Mouse (Mus musculus) hindlimb bud, embryonic 11.5 days (tissue): ENCODE results near the gene Pfn1.

ENCODE experiments used
- DNase-seq: peaks from one replicate; pipeline ENCODE4 v3.0.0-alpha.2; 2012; ENCODE audit warnings: low read depth, low spot score; ENCODE audit errors: extremely low spot score

Pfn1 gene

GRCm38 (mm10) chr11:70654198-70654922 is at the start of gene Pfn1:
Gene Pfn1, minus strand, starts transcription at chr11:70654644.
- no peak for DNase-seq

GRCm38 (mm10) chr11:70702781-70703180 is 48.3 kb upstream of the Pfn1 start:
- no peak for DNase-seq

DNA sequence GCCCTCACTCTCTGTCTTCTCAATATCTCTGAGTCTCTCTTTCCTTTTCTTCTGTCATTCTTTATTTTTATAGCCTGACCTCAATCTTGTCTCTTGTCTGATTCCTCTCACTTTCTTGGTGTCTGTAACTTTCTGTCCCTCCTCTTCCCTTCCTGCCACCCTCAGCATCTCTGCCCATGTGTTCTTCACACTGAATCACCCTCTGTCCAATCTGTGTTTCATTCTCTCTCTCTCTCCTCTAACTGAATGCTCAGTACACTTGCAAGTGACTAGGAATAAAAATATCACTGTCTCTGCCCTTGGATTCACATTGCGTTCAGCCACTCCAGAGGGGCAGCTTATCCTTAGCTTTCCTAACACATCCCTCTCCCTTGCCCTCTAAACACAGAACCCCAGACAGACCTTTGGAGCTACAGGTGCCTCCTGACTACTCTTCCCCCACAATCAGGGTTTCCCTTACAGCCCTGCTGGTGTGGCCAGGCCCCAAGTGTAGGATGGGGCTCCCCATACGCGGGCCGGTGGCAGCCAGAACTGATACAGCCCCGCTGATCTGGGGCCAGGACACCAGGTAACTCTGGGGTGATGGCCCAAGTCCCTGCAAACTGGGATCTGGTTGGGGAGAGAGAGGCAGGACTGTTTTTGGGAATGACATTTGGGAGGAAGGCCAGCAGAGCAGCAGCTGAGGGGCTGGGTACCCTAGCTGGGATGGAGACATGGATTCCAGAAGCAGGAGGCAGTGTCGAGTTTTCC is 47.7 kb upstream of the Pfn1 start:
- DNase-seq, result no peak

DNA sequence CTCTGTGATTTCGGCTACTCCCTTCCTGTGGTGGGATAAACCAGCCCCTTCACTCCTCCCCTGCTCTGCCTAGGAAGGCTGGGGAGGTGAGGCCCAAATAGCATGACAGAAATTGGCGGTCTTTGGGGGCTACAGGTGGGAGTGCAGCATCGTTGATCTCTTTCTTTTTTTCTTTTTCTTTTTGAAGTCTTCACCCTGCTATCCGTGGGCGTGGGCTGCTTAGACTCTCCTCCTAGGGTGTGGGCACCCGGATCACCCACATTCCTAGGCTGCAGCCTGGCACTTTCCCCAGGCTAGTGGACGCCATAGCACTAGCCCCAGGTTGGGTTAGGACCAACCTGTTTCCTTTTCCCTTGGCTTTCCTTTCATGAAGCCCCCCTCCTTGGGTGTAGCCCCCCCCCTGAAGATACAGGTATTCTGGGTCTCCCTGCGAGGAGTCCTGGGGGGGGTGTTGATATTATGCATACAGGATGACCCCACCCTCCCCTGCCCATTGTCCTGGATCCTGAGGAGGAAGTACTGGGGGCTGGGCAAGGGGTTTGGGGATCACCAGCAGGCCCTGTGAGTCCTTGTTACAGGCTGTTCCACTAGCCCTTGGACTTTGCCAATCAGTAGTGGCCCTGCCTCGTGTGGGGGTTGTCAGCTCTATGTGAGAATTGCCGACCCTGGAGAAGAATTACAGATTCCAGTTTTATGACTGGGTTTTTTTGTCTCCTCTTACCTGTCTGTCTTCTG is 46.9 kb upstream of the Pfn1 start:
- no peak for DNase-seq

DNA sequence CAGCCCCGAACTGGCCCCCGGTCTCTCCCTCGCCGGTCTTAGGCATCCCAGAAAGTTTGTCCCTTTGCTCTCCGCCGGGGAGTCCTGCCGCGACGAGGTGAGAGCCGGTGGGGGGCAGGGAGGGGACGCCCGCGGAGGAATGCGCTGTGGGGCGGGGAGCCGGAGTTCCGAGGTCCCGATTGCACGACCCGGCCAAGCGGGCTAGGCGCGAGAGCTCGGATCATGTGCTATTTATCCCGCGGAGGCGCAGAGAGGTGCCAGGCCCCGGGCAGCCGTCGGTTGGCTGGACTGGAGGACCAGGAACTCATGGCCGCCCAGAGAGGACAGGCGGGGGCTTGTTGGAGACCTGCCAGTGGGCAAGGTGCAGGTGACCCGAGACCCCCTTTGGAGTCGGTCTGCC is 46.2 kb upstream of the Pfn1 start:
- DNase-seq, result no peak

DNA sequence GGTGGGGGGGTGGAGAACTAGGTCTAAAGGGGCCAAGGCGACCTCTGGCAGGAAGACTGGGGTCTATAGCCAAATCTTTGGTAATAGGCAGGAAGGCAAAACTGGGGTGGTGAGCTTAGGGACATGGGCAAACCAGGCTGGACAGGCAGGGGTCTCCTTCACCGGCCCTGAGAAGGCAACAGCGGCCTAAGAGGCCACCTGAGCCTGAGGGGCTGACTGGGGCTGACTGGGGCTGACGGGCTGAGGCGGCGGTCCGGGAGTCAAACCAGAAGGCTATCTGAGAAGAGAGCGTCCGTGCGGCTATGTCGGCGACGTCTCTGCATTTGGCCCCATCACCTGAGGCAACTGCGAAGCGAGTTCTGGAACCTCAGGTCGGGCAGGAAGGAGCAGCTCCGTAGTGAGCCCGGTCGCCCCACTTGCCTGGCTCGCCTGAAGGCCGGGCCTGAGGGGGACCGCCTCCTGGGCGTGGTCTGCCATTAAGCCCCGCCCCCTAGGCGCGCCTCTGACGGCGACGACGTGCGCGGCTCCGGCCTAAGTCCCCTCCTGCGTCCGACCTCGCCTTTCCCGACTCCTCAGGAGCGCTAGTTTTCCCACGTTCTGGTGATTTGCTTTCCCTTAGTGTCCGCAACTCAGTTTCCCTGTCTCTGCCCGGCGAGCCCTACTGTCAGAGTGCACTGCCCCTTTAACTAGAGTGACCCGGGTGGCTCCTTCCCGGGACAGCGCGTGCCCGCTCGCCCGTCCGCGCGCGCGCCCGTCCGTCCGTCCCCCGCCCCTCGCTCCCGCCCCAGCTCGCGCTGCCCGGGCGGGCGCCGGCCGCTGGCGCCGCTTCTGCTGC is 45.5 kb upstream of the Pfn1 start, which contains the start of the genes Inca1 and Kif1c:
Gene Inca1, minus strand, starts transcription at position 434 of the 835 bp plus-strand sequence.
Gene Kif1c, plus strand, starts transcription at position 827 of the 835 bp plus-strand sequence.
- DNase-seq, result peak; percentile 71

- DNase-seq, result no peak
Observed at GRCm38 (mm10) chr11:70699051-70699450, 44.6 kb upstream of the Pfn1 start.

DNA sequence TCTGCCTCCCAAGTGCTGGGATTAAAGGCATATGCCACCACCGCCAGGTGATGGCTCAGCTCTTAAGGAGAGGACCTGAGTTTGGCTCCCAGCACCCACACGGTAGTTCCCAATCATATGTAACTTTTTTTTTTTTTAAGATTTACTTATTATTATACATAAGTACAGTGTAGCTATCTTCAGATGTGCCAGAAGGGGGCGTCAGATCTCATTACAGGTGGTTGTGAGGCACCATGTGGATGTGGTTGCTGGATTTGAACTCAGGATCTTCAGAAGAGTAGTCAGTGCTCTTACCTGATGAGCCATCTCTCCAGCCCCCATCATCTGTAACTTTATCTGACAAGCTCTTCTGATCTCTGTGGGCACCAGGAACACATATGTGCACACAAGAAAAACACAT is 42.9 kb upstream of the Pfn1 start:
- DNase-seq, result no peak

GRCm38 (mm10) chr11:70693504-70693903 is 39.1 kb upstream of the Pfn1 start:
- DNase-seq, result no peak

- DNase-seq, result no peak
Observed at GRCm38 (mm10) chr11:70689578-70689977, 35.1 kb upstream of the Pfn1 start.

GRCm38 (mm10) chr11:70688372-70688771 is 33.9 kb upstream of the Pfn1 start:
- no peak for DNase-seq

DNA sequence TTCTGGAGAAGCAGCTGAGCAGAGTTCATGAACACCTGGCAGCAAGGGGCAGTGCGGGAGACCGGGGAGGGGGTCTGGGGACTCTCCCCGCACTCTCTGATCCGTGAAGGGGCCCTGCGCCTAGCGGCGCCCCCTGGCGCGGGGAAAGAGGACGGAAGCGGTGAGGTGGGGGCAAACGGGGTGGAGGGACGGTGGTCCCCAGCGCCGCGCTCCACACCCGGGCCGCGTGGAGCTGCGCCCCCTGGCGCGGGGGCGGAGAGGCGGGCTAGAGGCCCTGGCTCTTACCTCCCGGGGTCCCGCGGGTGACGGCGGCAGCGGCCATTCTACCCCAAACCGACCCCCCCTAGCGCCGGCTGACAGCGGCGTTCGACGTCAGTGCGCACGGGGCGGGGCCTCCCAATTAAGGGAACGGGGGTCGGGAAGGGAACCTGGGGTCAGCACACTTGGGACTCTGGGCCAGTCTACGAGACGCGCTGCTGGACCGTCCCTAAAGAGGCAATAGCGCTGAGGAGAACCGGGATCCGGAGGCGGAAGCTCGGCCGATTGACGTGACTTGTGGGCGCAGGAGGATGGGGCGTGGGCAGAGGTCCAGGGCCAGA is 33.3 kb upstream of the Pfn1 start, which contains the start of gene Camta2:
Gene Camta2, minus strand, starts transcription at position 505 of the 599 bp plus-strand sequence.
- no peak for DNase-seq

- no peak for DNase-seq
Observed at GRCm38 (mm10) chr11:70686901-70687566, 32.6 kb upstream of the Pfn1 start.

DNA sequence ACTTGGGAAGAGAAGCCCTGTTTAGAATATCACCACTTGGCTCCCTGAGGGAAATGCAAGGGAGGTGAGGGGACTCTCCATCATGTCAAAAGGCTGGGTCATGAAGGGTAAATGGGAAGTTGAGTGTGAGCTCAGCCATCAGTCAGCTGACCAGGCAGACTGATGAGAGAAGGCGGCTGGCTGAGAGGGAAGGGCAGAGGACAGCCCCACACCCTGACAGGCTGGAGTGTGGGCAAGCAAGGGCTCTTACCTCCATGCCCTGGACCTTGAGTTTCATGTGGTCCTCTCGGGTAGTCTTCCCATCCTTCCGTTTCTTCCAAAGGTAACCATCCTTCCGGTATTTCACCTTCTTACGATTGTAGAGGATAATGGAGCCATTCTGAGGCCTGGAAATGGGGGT is 29.2 kb upstream of the Pfn1 start:
- no peak for DNase-seq

- DNase-seq, result no peak
Observed at GRCm38 (mm10) chr11:70681897-70682581, 27.6 kb upstream of the Pfn1 start.

DNA sequence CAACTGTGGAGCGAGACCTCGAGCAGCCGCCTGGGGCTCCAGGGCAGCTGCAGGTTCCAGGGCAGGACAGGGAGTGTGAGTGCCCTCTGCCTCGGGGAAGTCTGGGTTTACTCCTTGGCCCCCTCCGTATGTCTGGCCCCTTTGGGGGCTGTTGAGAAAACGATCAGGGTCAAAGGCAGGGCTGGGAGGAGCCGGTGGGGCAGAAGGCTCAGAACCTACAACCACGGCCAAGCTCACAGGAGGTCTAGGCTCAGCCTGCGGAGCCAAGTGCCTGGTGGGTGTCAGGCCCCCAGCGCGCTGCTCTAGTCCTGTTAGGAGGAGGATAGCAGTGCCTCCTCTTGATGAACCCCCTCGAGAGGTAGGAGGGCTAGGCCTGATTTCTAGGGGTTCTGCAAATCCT is 26.7 kb upstream of the Pfn1 start:
- DNase-seq, result no peak

- no peak for DNase-seq
Observed at GRCm38 (mm10) chr11:70679894-70680293, 25.4 kb upstream of the Pfn1 start.

GRCm38 (mm10) chr11:70679361-70679760 is 24.9 kb upstream of the Pfn1 start:
- DNase-seq, result no peak

- no peak for DNase-seq
Observed at GRCm38 (mm10) chr11:70678576-70678975, 24.1 kb upstream of the Pfn1 start.
